Mouse (Mus musculus) hindbrain, embryonic 16.5 days (tissue): ENCODE results near the gene Csgalnact2. TPM values are rescaled to one million over a fixed set of nuclear protein-coding genes. Genes with fewer than 3 reads are reported as not detected.

Experiments
- ATAC-seq: fragments of 200-750 bp; cut with Nextera tagmentation; 2 replicates; pipeline ENCODE4 v1.8.0; 2017; ENCODE audit warnings: moderate TSS enrichment, moderate library complexity
- H3K27ac ChIP-seq: fragments of 300-500 bp; sonication (generic); 2 replicates; pipeline ENCODE4 v1.5.1; 2014; ENCODE audit warnings: low read depth, mild to moderate bottlenecking, control low read depth, low read length, moderate library complexity
- H3K27me3 ChIP-seq: fragments of 300-500 bp; sonication (generic); replicated peaks from 2 replicates; pipeline ENCODE4 v1.6.1; 2014; ENCODE audit warnings: low read length; ENCODE audit not compliant: control insufficient read depth, insufficient read depth
- H3K36me3 ChIP-seq: fragments of 300-500 bp; sonication (generic); 2 replicates; pipeline ENCODE4 v1.6.1; 2014; ENCODE audit warnings: mild to moderate bottlenecking, low read length, moderate library complexity, mixed read lengths; ENCODE audit not compliant: control insufficient read depth, insufficient read depth
- H3K4me1 ChIP-seq: fragments of 300-500 bp; sonication (generic); 2 replicates; pipeline ENCODE4 v1.6.1; 2014; ENCODE audit warnings: low read depth, low read length; ENCODE audit not compliant: control insufficient read depth, insufficient read depth
- H3K4me2 ChIP-seq: fragments of 300-500 bp; sonication (generic); 2 replicates; pipeline ENCODE4 v1.6.1; 2014; ENCODE audit warnings: mild to moderate bottlenecking, low read length, control low read depth, moderate library complexity
- H3K4me3 ChIP-seq: fragments of 300-500 bp; sonication (generic); 2 replicates; pipeline ENCODE4 v1.5.1; 2014; ENCODE audit warnings: mild to moderate bottlenecking, low read length, control low read depth, moderate library complexity
- H3K9ac ChIP-seq: fragments of 300-500 bp; sonication (generic); 2 replicates; pipeline ENCODE4 v1.6.1; 2014; ENCODE audit warnings: low read depth, mild to moderate bottlenecking, control low read depth, low read length, moderate library complexity
- H3K9me3 ChIP-seq: fragments of 300-500 bp; sonication (generic); 2 replicates; pipeline ENCODE4 v1.6.1; 2014; ENCODE audit warnings: mild to moderate bottlenecking, low read length, moderate library complexity; ENCODE audit not compliant: control insufficient read depth
- WGBS: fragments of 180-500 bp; shearing (Covaris S2); extraction: QIAGEN DNeasy Blood & Tissue Kit; methylation state at CpG from one replicate; pipeline ENCODE4 v1.1.7; 2014; 5-methylcytosine and 5-hydroxymethylcytosine counted together
- polyA plus RNA-seq: library from polyadenylated mRNA; unstranded; fragments of >200 nt; fragmentation: Nextera tagmentation; extraction: Ambion mirVana; gene quantifications from 2 replicates; pipeline ENCODE4 v1.2.1, GENCODE M21; 2015

Csgalnact2 gene
- polyA plus RNA-seq, 1 experiment from 2014 or later = 10.7 TPM

DNA sequence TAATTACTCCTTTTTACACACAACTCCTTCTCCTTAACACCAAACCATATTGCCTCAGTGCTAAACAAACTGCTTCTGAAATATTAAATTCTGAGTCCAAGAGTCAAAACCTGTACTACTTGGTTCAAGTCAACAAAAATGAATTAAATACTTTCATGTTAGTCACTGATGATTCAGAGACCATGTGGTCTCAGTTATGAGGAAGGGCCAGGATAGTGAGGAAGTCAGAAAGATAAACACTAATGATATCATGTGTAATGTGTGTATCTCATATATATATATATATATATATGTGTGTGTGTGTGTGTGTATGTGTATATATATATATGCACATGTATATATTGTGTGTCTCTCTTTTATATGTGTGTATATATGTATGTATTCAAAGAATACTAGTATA, 12.4 kb downstream of the Csgalnact2 start:
- Histone ChIP-seq H3K27ac (no peak overlapping the region), H3K27me3 (no peaks in the 10 kb centered on the region), H3K36me3 (peaks cover 4% of the 10 kb centered on the region), H3K9ac (no peak overlapping the region), H3K4me1 (no peaks in the 10 kb centered on the region), H3K9me3 (no peaks in the 10 kb centered on the region), H3K4me2 (no peak overlapping the region), H3K4me3 (no peak overlapping the region)
- no peak for ATAC-seq

DNA sequence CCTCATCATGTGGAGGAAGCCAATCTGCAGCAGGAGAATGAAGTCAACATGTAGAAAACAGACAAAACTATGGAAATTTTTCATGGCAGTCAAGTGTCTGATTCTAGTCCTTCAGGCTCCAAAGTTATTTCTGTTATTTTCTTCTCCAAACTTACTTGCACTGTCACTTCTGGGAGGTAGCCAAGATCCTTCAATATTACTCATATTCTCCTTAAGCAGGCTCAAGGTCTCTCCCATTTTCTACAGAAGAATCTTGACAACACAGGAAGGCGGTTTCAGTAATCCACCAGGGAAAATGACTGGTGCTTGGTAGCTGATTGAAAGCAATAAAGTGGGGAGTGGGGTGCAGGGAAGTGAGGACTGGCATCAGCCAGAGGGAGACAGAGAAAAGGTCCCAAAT, 16.2 kb downstream of the Csgalnact2 start:
- Histone ChIP-seq H3K4me2 (no peak overlapping the region), H3K9me3 (no peaks in the 10 kb centered on the region), H3K4me1 (no peaks in the 10 kb centered on the region), H3K4me3 (no peak overlapping the region), H3K27me3 (no peaks in the 10 kb centered on the region), H3K36me3 (peaks cover 6% of the 10 kb centered on the region), H3K27ac (no peak overlapping the region), H3K9ac (no peak overlapping the region)
- WGBS = 90% methylated on average over 1 of the region's 1 CpGs
- no peak for ATAC-seq

DNA sequence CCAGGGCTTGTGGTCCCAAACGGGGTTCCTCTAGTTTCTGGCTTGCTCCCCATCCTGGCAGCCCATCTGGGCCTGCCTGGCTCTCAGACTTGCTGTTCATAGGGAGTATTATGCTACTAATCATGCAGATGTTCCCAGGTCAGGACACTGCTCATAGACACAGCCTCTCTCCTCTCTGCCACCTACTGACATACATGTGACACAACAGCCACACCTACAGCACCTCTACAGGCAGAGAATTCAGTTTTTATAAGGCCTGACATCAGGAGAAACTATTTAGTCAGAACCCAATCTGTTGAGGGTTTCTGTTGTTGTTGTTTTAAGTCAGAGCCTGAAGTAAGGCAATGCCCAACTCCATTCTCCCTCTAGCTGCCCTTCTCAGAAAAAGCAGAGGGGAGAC, 27.1 kb downstream of the Csgalnact2 start:
- peaks cover 9% of the 10 kb centered on the region; the same call in 1 of the 2 replicates for H3K36me3 ChIP-seq
- H3K9me3 ChIP-seq = no peaks in the 10 kb centered on the region
- ATAC-seq = no peak
- no peak overlapping the region for H3K4me2 ChIP-seq
- no peaks in the 10 kb centered on the region for H3K4me1 ChIP-seq
- H3K27ac ChIP-seq = no peak overlapping the region
- no peak overlapping the region for H3K4me3 ChIP-seq
- no peak overlapping the region for H3K9ac ChIP-seq
- WGBS = 65% methylated on average over 1 of the region's 1 CpGs
- no peaks in the 10 kb centered on the region for H3K27me3 ChIP-seq

DNA sequence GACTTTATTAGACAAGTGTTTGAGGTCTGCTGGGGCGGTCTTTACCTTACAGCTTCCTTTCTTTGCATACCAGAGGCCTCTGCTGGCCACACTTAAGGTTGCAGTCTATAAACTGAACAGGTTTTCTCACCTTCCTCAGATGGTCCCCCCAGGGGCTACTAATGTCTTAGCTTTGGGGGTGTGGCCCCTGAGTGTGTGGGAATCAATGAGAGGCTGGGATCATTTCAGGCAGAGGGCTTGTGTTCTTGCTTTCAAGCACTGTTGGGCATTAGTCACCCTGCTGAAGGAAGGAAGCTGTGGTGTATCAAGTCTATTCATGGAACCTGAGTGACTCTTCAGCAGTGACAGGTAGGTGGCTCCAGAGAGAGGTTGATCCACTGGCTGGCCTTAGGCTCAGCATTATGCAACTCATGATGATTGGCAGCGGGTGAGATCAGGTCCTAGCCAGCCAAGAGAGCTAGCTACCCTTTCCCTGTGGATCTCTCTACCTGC, 39.6 kb downstream of the Csgalnact2 start:
- Histone ChIP-seq H3K9ac (no peak overlapping the region), H3K4me2 (no peak overlapping the region), H3K9me3 (no peaks in the 10 kb centered on the region), H3K36me3 (no peaks in the 10 kb centered on the region), H3K4me1 (no peaks in the 10 kb centered on the region), H3K27me3 (no peaks in the 10 kb centered on the region), H3K27ac (no peak overlapping the region), H3K4me3 (no peak overlapping the region)
- ATAC-seq = peak; percentile 67; the same call in 1 of the 2 replicates
- WGBS = 36% methylated on average over 2 of the region's 2 CpGs

DNA sequence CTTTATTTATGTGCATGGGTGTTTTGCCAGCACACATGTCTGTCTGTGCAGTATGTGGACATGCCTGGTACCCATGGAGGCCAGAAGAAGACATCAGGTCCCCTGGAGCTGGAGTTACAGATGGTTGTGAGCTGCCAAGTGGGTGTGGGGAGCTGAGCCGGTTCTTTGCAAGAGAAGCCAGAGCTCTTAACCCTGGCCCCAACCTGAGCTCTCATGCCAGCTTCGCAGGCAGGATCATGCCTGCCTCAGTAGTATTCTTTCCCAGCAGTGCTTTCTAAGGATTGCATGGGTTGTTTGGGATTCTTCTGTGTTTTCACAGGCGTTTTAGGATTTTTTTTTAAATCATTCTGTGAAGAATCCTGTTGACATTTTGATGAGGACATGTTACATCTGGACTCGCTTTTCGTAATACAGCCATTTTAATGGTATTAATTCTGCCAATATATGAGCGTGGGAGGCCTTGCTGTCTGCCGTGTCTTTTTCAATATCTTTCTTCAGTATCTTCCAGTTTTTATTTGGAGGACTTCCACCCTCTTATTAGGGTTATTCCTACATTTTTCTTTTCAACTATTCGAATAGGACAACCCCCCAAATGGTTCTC, 41.1 kb downstream of the Csgalnact2 start:
- Histone ChIP-seq H3K27me3 (no peaks in the 10 kb centered on the region), H3K9me3 (no peaks in the 10 kb centered on the region), H3K4me3 (no peak overlapping the region), H3K36me3 (no peaks in the 10 kb centered on the region), H3K4me2 (no peak overlapping the region), H3K9ac (no peak overlapping the region), H3K27ac (no peak overlapping the region), H3K4me1 (no peaks in the 10 kb centered on the region)
- ATAC-seq = no peak
- 84% methylated on average over 8 of the region's 8 CpGs for WGBS

DNA sequence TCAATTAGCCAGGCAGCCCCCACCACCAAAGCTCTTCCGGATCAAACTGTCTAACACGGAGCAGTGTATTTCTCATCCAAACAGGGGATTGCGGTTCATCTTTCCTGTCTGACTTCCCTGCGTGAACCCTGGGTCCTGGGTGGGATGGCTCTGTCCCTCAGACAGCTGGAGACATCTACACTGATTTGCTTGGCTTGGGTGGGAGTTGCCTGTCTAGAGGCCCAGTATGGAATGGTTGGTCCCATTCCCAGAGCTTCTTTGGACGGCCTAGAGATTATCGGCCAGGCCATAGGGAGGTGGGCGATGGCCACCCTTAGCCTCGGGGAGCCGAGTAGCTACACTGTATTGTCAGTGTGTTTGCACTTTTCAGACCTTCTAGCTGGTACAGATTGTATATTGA, 48.1 kb downstream of the Csgalnact2 start:
- 82% methylated on average over 9 of the region's 9 CpGs for WGBS
- no peak overlapping the region for H3K4me3 ChIP-seq
- no peaks in the 10 kb centered on the region for H3K27me3 ChIP-seq
- ATAC-seq = no peak
- H3K27ac ChIP-seq = no peak overlapping the region
- no peaks in the 10 kb centered on the region for H3K9me3 ChIP-seq
- no peak overlapping the region for H3K9ac ChIP-seq
- H3K36me3 ChIP-seq = peaks cover 4% of the 10 kb centered on the region; the same call in 1 of the 2 replicates
- H3K4me1 ChIP-seq = no peaks in the 10 kb centered on the region
- no peak overlapping the region for H3K4me2 ChIP-seq

DNA sequence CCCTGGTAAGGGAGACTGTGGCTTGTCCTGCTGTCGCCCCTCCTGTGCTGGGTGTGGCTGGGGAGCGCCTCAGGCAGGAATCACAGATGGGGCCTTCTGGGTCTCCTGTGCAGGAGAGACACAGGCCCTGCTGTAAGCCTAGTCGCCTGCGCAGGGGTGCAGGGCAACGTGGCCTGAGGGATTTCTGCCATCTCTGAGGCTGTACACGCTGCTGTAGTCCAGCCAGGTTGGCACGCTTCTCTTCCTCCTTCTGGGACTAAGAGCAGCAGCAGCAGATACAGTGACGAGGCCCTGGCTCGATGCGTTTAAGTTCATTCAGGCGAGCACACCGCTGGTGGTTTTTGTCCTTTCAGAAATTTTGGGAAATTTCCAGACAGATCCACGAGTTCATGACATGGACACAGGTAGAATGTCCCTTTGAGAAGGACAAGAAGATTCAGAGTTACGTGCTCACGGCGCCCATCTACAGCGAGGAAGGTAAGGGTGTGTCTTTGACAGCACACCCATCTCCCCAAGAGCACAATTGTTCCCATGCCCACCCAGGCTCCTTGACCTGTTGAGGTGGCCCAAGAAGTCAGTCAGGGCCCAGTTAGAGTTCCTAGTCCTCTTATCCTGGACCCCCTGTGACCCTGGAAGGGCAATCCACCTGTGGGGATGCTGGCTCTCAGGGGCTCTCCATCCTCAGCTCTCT, 50.0 kb downstream of the Csgalnact2 start:
- Histone ChIP-seq H3K4me1 (no peaks in the 10 kb centered on the region), H3K27me3 (no peaks in the 10 kb centered on the region), H3K9me3 (no peaks in the 10 kb centered on the region), H3K9ac (no peak overlapping the region), H3K27ac (no peak overlapping the region), H3K4me3 (no peak overlapping the region), H3K4me2 (no peak overlapping the region), H3K36me3 (peaks cover 4% of the 10 kb centered on the region; the same call in 1 of the 2 replicates)
- WGBS = 75% methylated on average over 17 of the region's 17 CpGs
- no peak for ATAC-seq

DNA sequence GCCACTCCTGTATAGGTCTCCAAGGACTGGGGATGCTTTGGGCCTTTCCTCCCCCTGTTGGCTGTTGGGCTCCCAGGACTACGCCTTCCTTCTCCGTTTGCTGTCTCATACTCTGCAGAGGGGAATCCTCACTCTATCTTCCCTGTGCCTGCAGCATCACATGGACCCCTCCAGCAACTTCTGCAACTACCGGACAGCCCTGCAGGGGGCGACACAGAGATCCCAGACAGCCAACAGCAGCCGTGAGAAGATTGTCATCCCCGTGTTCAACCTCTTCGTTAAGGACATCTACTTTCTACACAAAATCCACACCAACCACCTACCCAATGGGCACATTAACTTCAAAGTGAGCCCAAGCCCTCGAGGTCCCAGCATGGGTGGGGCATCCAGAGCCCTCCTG, 51.0 kb downstream of the Csgalnact2 start:
- ATAC-seq = no peak
- Histone ChIP-seq H3K27ac (no peak overlapping the region), H3K9ac (no peak overlapping the region), H3K36me3 (peaks cover 4% of the 10 kb centered on the region; the same call in 1 of the 2 replicates), H3K27me3 (no peaks in the 10 kb centered on the region), H3K9me3 (no peaks in the 10 kb centered on the region), H3K4me3 (no peak overlapping the region), H3K4me1 (no peaks in the 10 kb centered on the region), H3K4me2 (no peak overlapping the region)
- 64% methylated on average over 8 of the region's 8 CpGs for WGBS

DNA sequence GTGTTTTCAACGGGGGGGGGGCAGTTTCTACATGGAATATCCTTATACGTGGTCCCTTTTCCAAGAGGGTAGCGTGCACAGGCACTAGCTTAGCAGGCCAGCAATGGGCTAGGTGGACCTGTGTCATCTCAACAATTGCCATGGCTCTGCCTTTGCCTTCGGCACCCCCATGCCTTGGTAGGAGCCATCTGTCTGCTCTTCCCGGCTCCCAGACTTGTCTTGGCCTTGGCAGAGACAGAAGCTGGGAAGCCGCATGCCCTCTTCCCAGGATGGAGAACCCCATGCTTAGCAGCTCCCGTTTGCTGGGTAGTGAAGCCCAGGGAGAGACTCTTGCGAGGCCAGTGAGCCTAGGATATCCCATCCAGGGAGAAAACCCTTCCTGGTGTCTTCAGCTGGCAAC, 54.3 kb downstream of the Csgalnact2 start:
- Histone ChIP-seq H3K4me2 (no peak overlapping the region), H3K27ac (no peak overlapping the region), H3K4me3 (no peak overlapping the region), H3K36me3 (peaks cover 4% of the 10 kb centered on the region; the same call in 1 of the 2 replicates), H3K27me3 (no peaks in the 10 kb centered on the region), H3K9me3 (no peaks in the 10 kb centered on the region), H3K4me1 (peaks cover 2% of the 10 kb centered on the region; the same call in 1 of the 2 replicates), H3K9ac (no peak overlapping the region)
- no peak for ATAC-seq
- 92% methylated on average over 8 of the region's 8 CpGs for WGBS
